Mouse (Mus musculus) MEL (cell line): ENCODE data around the gene Fam98c. TPM values are rescaled to one million over a fixed set of nuclear protein-coding genes. Genes with fewer than 3 reads are reported as not detected.

ENCODE experiments used
- DNase-seq: peaks from one replicate; pipeline ENCODE4 v3.0.0; 2011; ENCODE audit warnings: low read depth, low spot score
- H3K27ac ChIP-seq: 2 replicates; pipeline ENCODE4 v1.5.1; 2012; ENCODE audit warnings: low read depth, mild to moderate bottlenecking, control low read depth, low read length, moderate library complexity; ENCODE audit not compliant: control insufficient read depth
- H3K27me3 ChIP-seq, 2 experiments: fragments of 150-350 bp in 1 of 2; sonication (generic) in 1 of 2; 2 replicates each; pipeline ENCODE4 v1.6.1; 2012; ENCODE audit warnings: low read length in 2 of 2, mild to moderate bottlenecking in 2 of 2, improper control_type of control experiment in 1 of 2, moderate library complexity in 1 of 2; ENCODE audit not compliant: insufficient read depth in 2 of 2, control insufficient read depth in 1 of 2
- H3K36me3 ChIP-seq, 2 experiments: 2 replicates each; pipeline ENCODE4 v1.6.1; 2012 to 2014; ENCODE audit warnings: low read length in 2 of 2, improper control_type of control experiment in 1 of 2, inconsistent platforms in 1 of 2, mild to moderate bottlenecking in 1 of 2; ENCODE audit not compliant: insufficient read depth in 2 of 2, control insufficient read depth in 1 of 2
- H3K4me1 ChIP-seq, 2 experiments: fragments of 150-350 bp in 1 of 2; sonication (generic) in 1 of 2; 2 replicates each; pipeline ENCODE4 v1.6.1; 2012; ENCODE audit warnings: low read length in 2 of 2, improper control_type of control experiment in 1 of 2, mild to moderate bottlenecking in 1 of 2; ENCODE audit not compliant: insufficient read depth in 2 of 2, control insufficient read depth in 1 of 2
- H3K4me3 ChIP-seq, 2 experiments: fragments of 150-350 bp in 1 of 2; sonication (generic) in 1 of 2; 2 replicates each; pipeline ENCODE4 v1.5.1; 2012; ENCODE audit warnings: low read depth in 2 of 2, low read length in 2 of 2, mild to moderate bottlenecking in 2 of 2, moderate library complexity in 2 of 2, control low read depth in 1 of 2, improper control_type of control experiment in 1 of 2; ENCODE audit not compliant: control insufficient read depth in 1 of 2, insufficient read depth in 1 of 2
- H3K79me2 ChIP-seq: 2 replicates; pipeline ENCODE4 v1.6.1; 2012; ENCODE audit warnings: mild to moderate bottlenecking, low read length, moderate library complexity; ENCODE audit not compliant: control insufficient read depth, poor library complexity, insufficient read depth
- H3K9ac ChIP-seq: 2 replicates; pipeline ENCODE4 v1.6.1; 2012; ENCODE audit warnings: low read depth, mild to moderate bottlenecking, control low read depth, low read length, moderate library complexity; ENCODE audit not compliant: control insufficient read depth, poor library complexity, severe bottlenecking
- H3K9me3 ChIP-seq: fragments of 150-350 bp; sonication (generic); replicated peaks from 2 replicates; pipeline ENCODE4 v1.6.1; 2012; ENCODE audit warnings: mild to moderate bottlenecking, low read length, improper control_type of control experiment, moderate library complexity; ENCODE audit not compliant: insufficient read depth
- CHD1 ChIP-seq: IDR thresholded peaks from 2 replicates; pipeline ENCODE4 v1.6.1; 2012; ENCODE audit warnings: low read depth, mild to moderate bottlenecking, inconsistent platforms, low read length, improper control_type of control experiment
- CTCF ChIP-seq, 3 experiments: IDR thresholded peaks in 2 of 3; conservative IDR thresholded peaks in 1 of 3; 2 replicates each; pipeline ENCODE4 v1.5.1; 2011 to 2012; ENCODE audit warnings: low read length in 3 of 3, low read depth in 2 of 3, mild to moderate bottlenecking in 2 of 3, improper control_type of control experiment in 1 of 3, inconsistent platforms in 1 of 3, mixed read lengths in 1 of 3, moderate library complexity in 1 of 3; ENCODE audit not compliant: control insufficient read depth in 1 of 3, insufficient read depth in 1 of 3, poor library complexity in 1 of 3, severe bottlenecking in 1 of 3
- ELF1 ChIP-seq: IDR thresholded peaks from 2 replicates; pipeline ENCODE4 v1.6.1; 2014; ENCODE audit warnings: low read depth, mild to moderate bottlenecking, inconsistent platforms, low read length, improper control_type of control experiment, moderate library complexity
- ETS1 ChIP-seq: IDR thresholded peaks from 2 replicates; pipeline ENCODE4 v1.6.1; 2012; ENCODE audit warnings: low read depth, mild to moderate bottlenecking, inconsistent platforms, low read length, improper control_type of control experiment, moderate library complexity
- MEF2A ChIP-seq: IDR thresholded peaks from 2 replicates; pipeline ENCODE4 v1.6.1; 2014; ENCODE audit warnings: low read depth, mild to moderate bottlenecking, inconsistent platforms, low read length, improper control_type of control experiment; ENCODE audit not compliant: poor library complexity, insufficient replicate concordance, severe bottlenecking; ENCODE audit errors: extremely low read depth
- MXI1 ChIP-seq: IDR thresholded peaks from 2 replicates; pipeline ENCODE4 v1.6.1; 2011; ENCODE audit warnings: mild to moderate bottlenecking, low read depth, low read length, improper control_type of control experiment
- NELFE ChIP-seq: IDR thresholded peaks from 2 replicates; pipeline ENCODE4 v1.6.1; 2011; ENCODE audit warnings: low read depth, low read length, improper control_type of control experiment
- RAD21 ChIP-seq: IDR thresholded peaks from 2 replicates; pipeline ENCODE4 v1.6.1; 2011; ENCODE audit warnings: mild to moderate bottlenecking, low read depth, low read length, improper control_type of control experiment
- SMC3 ChIP-seq: IDR thresholded peaks from 2 replicates; pipeline ENCODE4 v1.6.1; 2011; ENCODE audit warnings: low read depth, low read length, improper control_type of control experiment
- UBTF ChIP-seq: IDR thresholded peaks from 2 replicates; pipeline ENCODE4 v1.6.1; 2012; ENCODE audit warnings: low read depth, mild to moderate bottlenecking, inconsistent platforms, low read length, improper control_type of control experiment, moderate library complexity, borderline replicate concordance; ENCODE audit not compliant: insufficient read depth
- USF2 ChIP-seq, 2 experiments: IDR thresholded peaks; 2 replicates each; pipeline ENCODE4 v1.6.1; 2011 to 2012; ENCODE audit warnings: improper control_type of control experiment in 2 of 2, low read length in 2 of 2, borderline replicate concordance in 1 of 2, inconsistent platforms in 1 of 2, low read depth in 1 of 2, mild to moderate bottlenecking in 1 of 2; ENCODE audit not compliant: insufficient read depth in 1 of 2
- ZC3H11A ChIP-seq: IDR thresholded peaks from 2 replicates; pipeline ENCODE4 v1.6.1; 2012; ENCODE audit warnings: low read depth, mild to moderate bottlenecking, inconsistent platforms, low read length, improper control_type of control experiment
- ZKSCAN1 ChIP-seq: IDR thresholded peaks from 2 replicates; pipeline ENCODE4 v1.6.1; 2012; ENCODE audit warnings: low read depth, mild to moderate bottlenecking, inconsistent platforms, low read length, improper control_type of control experiment, moderate library complexity
- ZNF384 ChIP-seq: IDR thresholded peaks from 2 replicates; pipeline ENCODE4 v1.6.1; 2012; ENCODE audit warnings: low read depth, mild to moderate bottlenecking, inconsistent platforms, low read length, improper control_type of control experiment
- polyA plus RNA-seq, 2 experiments: library from polyadenylated mRNA; stranded (reverse) in 1 of 2; unstranded in 1 of 2; fragments of >175 nt in 1 of 2; fragments of >200 nt in 1 of 2; gene quantifications; 2 replicates each; pipeline versions ENCODE4 v1.2.1 to v1.2.4; 2012; ENCODE audit warnings: low replicate concordance in 2 of 2, low read depth in 1 of 2; ENCODE audit not compliant: insufficient read length in 2 of 2, insufficient read depth in 1 of 2, missing spikeins in 1 of 2
- total RNA-seq: library from RNA; depleted of rRNA; stranded (reverse); fragments of 300-350 nt; gene quantifications from 2 replicates; pipeline ENCODE4 v1.2.3, GENCODE M21; 2012

The Fam98c gene
- total and polyA plus RNA-seq, 3 experiments: 14.3 to 32.0 TPM; not detected in 1

GRCm38 (mm10) chr7:29134230-29134629 is 21.8 kb downstream of the Fam98c start:
- DNase-seq: no peak
- H3K36me3 ChIP-seq: peaks cover 0 to 6% of the 10 kb centered on the region in 2 experiments; a peak in 2 of 4 replicates
- H3K9me3 ChIP-seq: no peaks in the 10 kb centered on the region
- H3K79me2 ChIP-seq: no peaks in the 10 kb centered on the region
- peak overlapping the region; percentile 55 for H3K9ac ChIP-seq
- H3K27me3 ChIP-seq: no peaks in the 10 kb centered on the region
- H3K27ac ChIP-seq: peak overlapping the region; percentile 31; the same call in 1 of the 2 replicates
- H3K4me3 ChIP-seq: peak overlapping the region; percentile 38 to 44
- peaks cover 3 to 9% of the 10 kb centered on the region in 2 experiments; a peak in 3 of 4 replicates for H3K4me1 ChIP-seq
- TF ChIP-seq ZNF384 (no peak), UBTF (no peak), MEF2A (no peak), ETS1 (no peak), NELFE (0 out of 2 replicates have a peak, but pooled peaks have one; percentile 15), ELF1 (no peak), USF2 (IDR thresholded peaks at IDR 0.05; ENCODE audit: borderline replicate concordance in 1 of 2, insufficient read depth in 1 of 2, low read depth in 1 of 2, low read length in 2 of 2) (no peak), MXI1 (peak; percentile 33; the same call in 1 of the 2 replicates), ZKSCAN1 (peak; percentile 72), CHD1 (0 out of 2 replicates have a peak, but pooled peaks have one; percentile 73)

- TF ChIP-seq RAD21 (peak; percentile 72), ZC3H11A (peak; percentile 74), ZNF384 (no peak), SMC3 (peak; percentile 72), CTCF (IDR thresholded peaks at IDR 0.05 in 2 of 3, conservative IDR thresholded peaks at IDR 0.05 in 1 of 3; ENCODE audit: control insufficient read depth in 1 of 3, insufficient read depth in 1 of 3, low read depth in 2 of 3, low read length in 3 of 3, poor library complexity in 1 of 3, severe bottlenecking in 1 of 3) (peak; percentile 75 to 81 (median 76))
- H3K4me3 ChIP-seq: peak overlapping the region in 1 of 2 experiments; percentile 18; a peak in 2 of 4 replicates
- peaks cover 0 to 7% of the 10 kb centered on the region in 2 experiments; a peak in 1 of 4 replicates for H3K4me1 ChIP-seq
- H3K36me3 ChIP-seq: no peaks in the 10 kb centered on the region; a peak in 1 of 4 replicates
- H3K27ac ChIP-seq: no peak overlapping the region
- H3K27me3 ChIP-seq: no peaks in the 10 kb centered on the region
- peak; percentile 74 for DNase-seq
- no peaks in the 10 kb centered on the region for H3K79me2 ChIP-seq
- peak overlapping the region; percentile 31; the same call in 1 of the 2 replicates for H3K9ac ChIP-seq
- no peaks in the 10 kb centered on the region for H3K9me3 ChIP-seq
Observed at GRCm38 (mm10) chr7:29128725-29129124, 27.3 kb downstream of the Fam98c start.
